Mouse (Mus musculus): ENCODE data around the gene Cyp2u1.

- 0 out of 2 replicates have a peak, but pooled peaks have one; percentile 4 for TF ChIP-seq CTCF (IDR thresholded peaks at IDR 0.05; ENCODE audit: low read depth)
- no peak for TF ChIP-seq EP300 (optimal IDR thresholded peaks at IDR 0.05)
Measured at GRCm38 (mm10) chr3:131318211-131318610, 15.2 kb upstream of the Cyp2u1 start.

Data from stomach, postnatal 0 days (tissue).